Mouse (Mus musculus) inflammation-experienced regulatory T-cells, adult 6 months (primary cell): ENCODE measurements at regions not wholly inside any gene's neighbourhood (a gene's known extent, or its start where the extent isn't known, plus 50 kb on each side); places are given as distances from the start of the nearest gene placed in this dataset.

Experiments
- ATAC-seq: one replicate; pipeline ENCODE4 v1.8.0; 2017

DNA sequence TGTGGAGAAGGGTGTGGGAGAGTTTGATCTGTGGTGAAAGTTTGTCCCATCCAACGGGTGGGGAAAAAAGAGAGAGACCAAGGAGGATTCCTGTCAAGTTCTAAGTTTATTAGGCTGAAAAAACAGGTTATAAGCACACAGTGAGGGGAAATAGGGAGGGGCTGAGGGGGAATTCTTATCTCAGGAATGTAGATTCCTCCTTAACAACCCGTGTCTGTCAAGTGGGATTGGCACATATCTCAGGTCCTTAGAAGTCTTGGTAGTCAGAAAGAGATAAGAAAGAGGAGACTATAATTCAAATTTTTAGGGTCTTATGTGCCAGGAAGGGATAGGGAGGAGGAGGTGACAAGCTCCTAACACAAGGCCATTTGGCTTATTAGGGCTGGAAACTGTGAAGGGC is 128.9 kb downstream of the 5530400C23Rik start:
- ATAC-seq = no peak

DNA sequence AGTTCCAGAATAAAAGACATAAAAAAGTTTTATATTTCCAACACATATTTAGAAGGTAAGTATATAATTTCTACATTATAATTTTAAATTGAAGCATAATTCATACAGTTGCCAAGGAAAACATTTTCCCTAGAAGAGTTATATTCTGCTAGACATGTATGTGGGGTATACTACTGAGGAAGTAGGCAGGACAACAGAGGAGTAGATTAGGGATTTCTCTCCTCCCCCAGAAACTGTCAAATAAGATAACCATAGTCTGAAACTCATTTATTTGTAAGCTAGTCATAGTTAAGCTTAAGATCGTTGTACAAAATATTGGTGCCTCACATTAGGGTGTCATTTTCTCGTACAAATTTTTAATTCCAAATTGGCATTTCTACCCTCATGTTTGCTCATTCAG is 139.7 kb downstream of the 5530400C23Rik start:
- no peak for ATAC-seq

DNA sequence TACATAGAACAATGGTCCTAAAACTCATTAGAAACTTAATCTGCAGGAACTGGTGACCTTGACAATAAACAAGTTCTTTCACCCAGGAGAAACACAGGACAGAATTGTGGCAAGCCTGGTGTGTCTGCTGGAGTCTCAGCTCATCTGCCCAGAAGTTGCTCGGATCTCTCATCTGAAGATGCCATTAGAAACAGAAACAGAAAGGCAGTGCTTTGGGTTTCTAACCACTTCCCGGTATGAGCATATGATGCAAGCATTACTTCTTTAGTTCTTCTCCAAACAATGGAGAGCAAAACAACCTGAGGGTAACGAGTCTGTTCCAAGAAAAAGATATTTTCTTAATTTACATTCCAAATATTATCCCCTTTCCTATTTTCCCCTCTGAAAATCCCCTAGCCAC is 150.8 kb downstream of the 5530400C23Rik start:
- peak; percentile 67 for ATAC-seq
